Mouse (Mus musculus) lung, embryonic 14.5 days (tissue): ENCODE data around the gene Ighmbp2. TPM values are rescaled to one million over a fixed set of nuclear protein-coding genes. Genes with fewer than 3 reads are reported as not detected.

Source experiments
- ATAC-seq: fragments of 200-750 bp; cut with Nextera tagmentation; 2 replicates; pipeline ENCODE4 v1.8.0; 2017; ENCODE audit warnings: mild to moderate bottlenecking, moderate TSS enrichment, moderate library complexity; ENCODE audit not compliant: insufficient read depth
- DNase-seq: peaks from one replicate; pipeline ENCODE4 v3.0.0-alpha.2; 2015
- H3K27ac ChIP-seq: fragments of 300-500 bp; sonication (generic); 2 replicates; pipeline ENCODE4 v1.5.1; 2014; ENCODE audit warnings: low read depth, mild to moderate bottlenecking, moderate library complexity
- H3K27me3 ChIP-seq: fragments of 300-500 bp; sonication (generic); 2 replicates; pipeline ENCODE4 v1.6.1; 2014; ENCODE audit warnings: low read length, control low read depth; ENCODE audit not compliant: insufficient read depth
- H3K36me3 ChIP-seq: fragments of 300-500 bp; sonication (generic); 2 replicates; pipeline ENCODE4 v1.6.1; 2014; ENCODE audit warnings: control low read depth; ENCODE audit not compliant: insufficient read depth
- H3K4me1 ChIP-seq: fragments of 300-500 bp; sonication (generic); 2 replicates; pipeline ENCODE4 v1.6.1; 2014; ENCODE audit warnings: antibody characterized with exemption, control low read depth; ENCODE audit not compliant: insufficient read depth
- H3K4me2 ChIP-seq: fragments of 300-500 bp; sonication (generic); 2 replicates; pipeline ENCODE4 v1.6.1; 2014; ENCODE audit warnings: mild to moderate bottlenecking
- H3K4me3 ChIP-seq: fragments of 300-500 bp; sonication (generic); 2 replicates; pipeline ENCODE4 v1.5.1; 2014; ENCODE audit warnings: low read depth, low read length
- H3K9ac ChIP-seq: fragments of 300-500 bp; sonication (generic); 2 replicates; pipeline ENCODE4 v1.6.1; 2014
- H3K9me3 ChIP-seq: fragments of 300-500 bp; sonication (generic); 2 replicates; pipeline ENCODE4 v1.6.1; 2016; ENCODE audit warnings: low read depth, low read length, control low read depth
- CTCF ChIP-seq: IDR thresholded peaks from 2 replicates; pipeline ENCODE4 v1.5.1; 2016; ENCODE audit warnings: antibody characterized with exemption, low read depth
- WGBS: fragments of 180-500 bp; shearing (Covaris S2); extraction: QIAGEN DNeasy Blood & Tissue Kit; methylation state at CpG from one replicate; pipeline ENCODE4 v1.1.7; 2014; 5-methylcytosine and 5-hydroxymethylcytosine counted together
- polyA plus RNA-seq: library from polyadenylated mRNA; unstranded; fragments of >200 nt; fragmentation: Nextera tagmentation; extraction: Ambion mirVana; gene quantifications from 2 replicates; pipeline ENCODE4 v1.2.1, GENCODE M21; 2014

Gene Ighmbp2
- polyA plus RNA-seq: 9.7 and 9.8 TPM in 2 replicates

- H3K9ac ChIP-seq: peak within 1 kb of the TSS; percentile 83
- peak within 1 kb of the TSS; percentile 81 for H3K4me3 ChIP-seq
- H3K9me3 ChIP-seq: no peaks in the 10 kb centered on the region
- under 1% methylated on average over 49 of the region's 49 CpGs for WGBS
- no peaks in the 10 kb centered on the region for H3K27me3 ChIP-seq
- DNase-seq: peak; percentile 94
- H3K27ac ChIP-seq: peak within 1 kb of the TSS; percentile 54; the same call in 1 of the 2 replicates
- H3K36me3 ChIP-seq: peaks cover 39% of the 10 kb centered on the region; the same call in 1 of the 2 replicates
- peaks cover 3% of the 10 kb centered on the region; the same call in 1 of the 2 replicates for H3K4me1 ChIP-seq
- no peak for TF ChIP-seq CTCF
- peak within 1 kb of the TSS; percentile 76 for H3K4me2 ChIP-seq
- peak; percentile 95 for ATAC-seq
These were observed at the start of gene Ighmbp2, which contains the start of gene Mrpl21 for GRCm38 (mm10) chr19:3282572-3283467. Gene Ighmbp2, minus strand, starts transcription at chr19:3283017. Gene Mrpl21, plus strand, starts transcription at chr19:3282901.

- no peak overlapping the region for H3K27ac ChIP-seq
- peaks cover 14% of the 10 kb centered on the region for H3K4me1 ChIP-seq
- no peak for ATAC-seq
- H3K4me3 ChIP-seq: no peak overlapping the region
- peak overlapping the region; percentile 99 for H3K4me2 ChIP-seq
- no peak overlapping the region for H3K9ac ChIP-seq
- no peaks in the 10 kb centered on the region for H3K36me3 ChIP-seq
- H3K27me3 ChIP-seq: 0 out of 2 replicates have a peak, but pooled peaks cover 6% of the 10 kb centered on the region
- no peak for TF ChIP-seq CTCF
- DNase-seq: no peak
- WGBS: 75% methylated on average over 12 of the region's 12 CpGs
- H3K9me3 ChIP-seq: no peaks in the 10 kb centered on the region
These were observed 43.7 kb upstream of the Ighmbp2 start for GRCm38 (mm10) chr19:3326479-3327047.

GRCm38 (mm10) chr19:3325771-3326478 is 43.1 kb upstream of the Ighmbp2 start:
- Histone ChIP-seq H3K27me3 (0 out of 2 replicates have a peak, but pooled peaks cover 6% of the 10 kb centered on the region), H3K36me3 (no peaks in the 10 kb centered on the region), H3K9me3 (no peaks in the 10 kb centered on the region), H3K4me3 (peak overlapping the region; percentile 59), H3K4me2 (peak overlapping the region; percentile 99), H3K9ac (peak overlapping the region; percentile 7; the same call in 1 of the 2 replicates), H3K27ac (peak overlapping the region; percentile 94), H3K4me1 (peaks cover 18% of the 10 kb centered on the region)
- DNase-seq (peak; percentile 71), ATAC-seq (no peak)
- no peak for TF ChIP-seq CTCF
- WGBS: 27% methylated on average over 15 of the region's 15 CpGs

- no peak for TF ChIP-seq CTCF
- Histone ChIP-seq H3K4me3 (peak overlapping the region; percentile 59), H3K27me3 (0 out of 2 replicates have a peak, but pooled peaks cover 6% of the 10 kb centered on the region), H3K4me2 (peak overlapping the region; percentile 99), H3K36me3 (no peaks in the 10 kb centered on the region), H3K9me3 (no peaks in the 10 kb centered on the region), H3K9ac (peak overlapping the region; percentile 50), H3K4me1 (peaks cover 18% of the 10 kb centered on the region), H3K27ac (peak overlapping the region; percentile 94)
- DNase-seq (peak; percentile 95), ATAC-seq (peak; percentile 78)
- WGBS: under 1% methylated on average over 59 of the region's 59 CpGs
These were observed 42.3 kb upstream of the Ighmbp2 start for GRCm38 (mm10) chr19:3324931-3325711.

- Histone ChIP-seq H3K4me3 (peak overlapping the region; percentile 59), H3K4me2 (peak overlapping the region; percentile 99), H3K9me3 (no peaks in the 10 kb centered on the region), H3K36me3 (no peaks in the 10 kb centered on the region), H3K27ac (peak overlapping the region; percentile 94), H3K27me3 (0 out of 2 replicates have a peak, but pooled peaks cover 6% of the 10 kb centered on the region), H3K4me1 (peaks cover 18% of the 10 kb centered on the region), H3K9ac (peak overlapping the region; percentile 59)
- ATAC-seq (no peak), DNase-seq (no peak)
- TF ChIP-seq CTCF: no peak
- WGBS: 4% methylated on average over 17 of the region's 17 CpGs
These were observed 41.5 kb upstream of the Ighmbp2 start for GRCm38 (mm10) chr19:3324271-3324811.
